Mouse (Mus musculus) kidney, postnatal 0 days (tissue): ENCODE measurements around the gene Sdf2l1. TPM values are rescaled to one million over a fixed set of nuclear protein-coding genes. Genes with fewer than 3 reads are reported as not detected.

Source experiments
- ATAC-seq: fragments of 200-750 bp; cut with Nextera tagmentation; replicated peaks from 2 replicates; pipeline ENCODE4 v1.8.0; 2017; ENCODE audit warnings: low read depth, moderate number of reproducible peaks, moderate TSS enrichment, moderate library complexity; ENCODE audit not compliant: low FRiP score
- DNase-seq: peaks from one replicate; pipeline ENCODE4 v3.0.0-alpha.2; 2016; ENCODE audit warnings: low spot score
- H3K27ac ChIP-seq: fragments of 300-500 bp; sonication (generic); 2 replicates; pipeline ENCODE4 v1.5.1; 2014; ENCODE audit warnings: mild to moderate bottlenecking
- H3K27me3 ChIP-seq: fragments of 300-500 bp; sonication (generic); 2 replicates; pipeline ENCODE4 v1.6.1; 2014; ENCODE audit warnings: low read length, mixed read lengths; ENCODE audit not compliant: insufficient read depth
- H3K36me3 ChIP-seq: fragments of 300-500 bp; sonication (generic); 2 replicates; pipeline ENCODE4 v1.6.1; 2014; ENCODE audit warnings: low read length, mixed read lengths; ENCODE audit not compliant: insufficient read depth
- H3K4me1 ChIP-seq: fragments of 300-500 bp; sonication (generic); replicated peaks from 2 replicates; pipeline ENCODE4 v1.6.1; 2014; ENCODE audit warnings: antibody characterized with exemption, low read length, mixed read lengths; ENCODE audit not compliant: insufficient read depth
- H3K4me2 ChIP-seq: fragments of 300-500 bp; sonication (generic); 2 replicates; pipeline ENCODE4 v1.6.1; 2014; ENCODE audit warnings: mild to moderate bottlenecking, low read length, moderate library complexity, mixed read lengths
- H3K4me3 ChIP-seq: fragments of 300-500 bp; sonication (generic); replicated peaks from 2 replicates; pipeline ENCODE4 v1.5.1; 2014; ENCODE audit warnings: low read depth, low read length
- H3K9ac ChIP-seq: fragments of 300-500 bp; sonication (generic); 2 replicates; pipeline ENCODE4 v1.6.1; 2014; ENCODE audit warnings: low read depth, low read length
- H3K9me3 ChIP-seq: fragments of 300-500 bp; sonication (generic); replicated peaks from 2 replicates; pipeline ENCODE4 v1.6.1; 2016; ENCODE audit warnings: low read length, inconsistent platforms, mixed read lengths
- CTCF ChIP-seq: IDR thresholded peaks from 2 replicates; pipeline ENCODE4 v1.5.1; 2016; ENCODE audit warnings: antibody characterized with exemption, low read depth, mild to moderate bottlenecking, moderate library complexity
- WGBS: fragments of 180-500 bp; shearing (Covaris S2); extraction: QIAGEN DNeasy Blood & Tissue Kit; methylation state at CpG from one replicate; pipeline ENCODE4 v1.1.7; 2014; 5-methylcytosine and 5-hydroxymethylcytosine counted together
- polyA plus RNA-seq: library from polyadenylated mRNA; unstranded; fragments of >200 nt; fragmentation: Nextera tagmentation; extraction: Ambion mirVana; gene quantifications from 2 replicates; pipeline ENCODE4 v1.2.1, GENCODE M21; 2015

Gene Sdf2l1
- polyA plus RNA-seq, 1 experiment from 2014 or later = 46.1 TPM

- H3K9ac ChIP-seq = peak overlapping the region; percentile 41
- H3K27ac ChIP-seq = no peak overlapping the region
- H3K9me3 ChIP-seq = no peaks in the 10 kb centered on the region
- H3K27me3 ChIP-seq = no peaks in the 10 kb centered on the region
- under 1% methylated on average over 41 of the region's 41 CpGs for WGBS
- peak overlapping the region; percentile 52 for H3K4me3 ChIP-seq
- peaks cover 9% of the 10 kb centered on the region; the same call in 1 of the 2 replicates for H3K36me3 ChIP-seq
- DNase-seq (peak; percentile 18), ATAC-seq (peak; percentile 14; the same call in 1 of the 2 replicates)
- peaks cover 13% of the 10 kb centered on the region for H3K4me1 ChIP-seq
- no peak for TF ChIP-seq CTCF
- H3K4me2 ChIP-seq = peak overlapping the region; percentile 98
These were observed 15.3 kb upstream of the Sdf2l1 start for GRCm38 (mm10) chr16:17147391-17147929.

- ATAC-seq = peak; percentile 78
- peak; percentile 67 for TF ChIP-seq CTCF
- H3K27me3 ChIP-seq = no peaks in the 10 kb centered on the region
- 0 out of 2 replicates have a peak, but pooled peaks cover 3% of the 10 kb centered on the region for H3K36me3 ChIP-seq
- H3K9me3 ChIP-seq = no peaks in the 10 kb centered on the region
- DNase-seq = peak; percentile 95
- peaks cover 13% of the 10 kb centered on the region for H3K4me1 ChIP-seq
- H3K4me2 ChIP-seq = peak within 1 kb of the TSS; percentile 98
- H3K27ac ChIP-seq = peak within 1 kb of the TSS; percentile 13; the same call in 1 of the 2 replicates
- under 1% methylated on average over 33 of the region's 34 CpGs for WGBS
- peak within 1 kb of the TSS; percentile 41 for H3K9ac ChIP-seq
- H3K4me3 ChIP-seq = peak within 1 kb of the TSS; percentile 52
These were observed 14.6 kb upstream of the Sdf2l1 start, which contains the start of gene Ccdc116 for GRCm38 (mm10) chr16:17146772-17147235. Gene Ccdc116, minus strand, starts transcription at chr16:17147229.

GRCm38 (mm10) chr16:17144339-17144738 is 12.2 kb upstream of the Sdf2l1 start, which contains the start of gene Ydjc:
Gene Ydjc, plus strand, starts transcription at chr16:17144621.
- Histone ChIP-seq H3K27me3 (no peaks in the 10 kb centered on the region), H3K9ac (no peak within 1 kb of the TSS), H3K9me3 (no peaks in the 10 kb centered on the region), H3K4me3 (no peak within 1 kb of the TSS), H3K27ac (no peak within 1 kb of the TSS), H3K36me3 (no peaks in the 10 kb centered on the region), H3K4me2 (no peak within 1 kb of the TSS), H3K4me1 (peaks cover 13% of the 10 kb centered on the region)
- TF ChIP-seq CTCF = no peak
- DNase-seq = peak; percentile 69
- WGBS = 20% methylated on average over 7 of the region's 7 CpGs
- ATAC-seq = no peak

- no peaks in the 10 kb centered on the region for H3K9me3 ChIP-seq
- ATAC-seq = no peak
- H3K4me2 ChIP-seq = no peak overlapping the region
- no peak overlapping the region for H3K4me3 ChIP-seq
- H3K27me3 ChIP-seq = no peaks in the 10 kb centered on the region
- H3K4me1 ChIP-seq = no peaks in the 10 kb centered on the region
- no peaks in the 10 kb centered on the region for H3K36me3 ChIP-seq
- WGBS = 83% methylated on average over 15 of the region's 15 CpGs
- no peak overlapping the region for H3K27ac ChIP-seq
- H3K9ac ChIP-seq = no peak overlapping the region
- no peak for TF ChIP-seq CTCF
- no peak for DNase-seq
These were observed 5.2 kb upstream of the Sdf2l1 start for GRCm38 (mm10) chr16:17137355-17137754.

GRCm38 (mm10) chr16:17132906-17133200 is 670 bp upstream of the Sdf2l1 start:
- Histone ChIP-seq H3K27me3 (no peaks in the 10 kb centered on the region), H3K4me3 (peak overlapping the region; percentile 67; the same call in 1 of the 2 replicates), H3K4me2 (peak overlapping the region; percentile 98), H3K9me3 (no peaks in the 10 kb centered on the region), H3K27ac (no peak overlapping the region), H3K9ac (peak overlapping the region; percentile 44; the same call in 1 of the 2 replicates), H3K4me1 (0 out of 2 replicates have a peak, but pooled peaks cover 8% of the 10 kb centered on the region), H3K36me3 (no peaks in the 10 kb centered on the region)
- WGBS = 32% methylated on average over 7 of the region's 7 CpGs
- no peak for DNase-seq
- ATAC-seq = no peak
- no peak for TF ChIP-seq CTCF

- WGBS = 4% methylated on average over 43 of the region's 43 CpGs
- Histone ChIP-seq H3K27ac (no peak overlapping the region), H3K4me2 (peak overlapping the region; percentile 98), H3K9ac (peak overlapping the region; percentile 68), H3K27me3 (no peaks in the 10 kb centered on the region), H3K9me3 (no peaks in the 10 kb centered on the region), H3K36me3 (no peaks in the 10 kb centered on the region), H3K4me1 (0 out of 2 replicates have a peak, but pooled peaks cover 8% of the 10 kb centered on the region), H3K4me3 (peak overlapping the region; percentile 67)
- DNase-seq (no peak), ATAC-seq (no peak)
- no peak for TF ChIP-seq CTCF
These were observed 743 bp downstream of the Sdf2l1 start for GRCm38 (mm10) chr16:17131191-17132088.
